Mouse (Mus musculus) limb, embryonic 13.5 days (tissue): Measurements from ENCODE around the gene Pygb. TPM values are rescaled to one million over a fixed set of nuclear protein-coding genes. Genes with fewer than 3 reads are reported as not detected.

ENCODE experiments used
- ATAC-seq: fragments of 200-750 bp; cut with Nextera tagmentation; 2 replicates; pipeline ENCODE4 v1.8.0; 2017; ENCODE audit warnings: low read depth, moderate number of reproducible peaks, moderate TSS enrichment; ENCODE audit not compliant: low FRiP score
- H3K27ac ChIP-seq: fragments of 300-500 bp; sonication (generic); 2 replicates; pipeline ENCODE4 v1.5.1; 2015; ENCODE audit warnings: inconsistent platforms, mild to moderate bottlenecking, moderate library complexity
- H3K27me3 ChIP-seq: fragments of 300-500 bp; sonication (generic); 2 replicates; pipeline ENCODE4 v1.6.1; 2015; ENCODE audit warnings: mild to moderate bottlenecking, inconsistent platforms
- H3K36me3 ChIP-seq: fragments of 300-500 bp; sonication (generic); 2 replicates; pipeline ENCODE4 v1.6.1; 2015; ENCODE audit warnings: inconsistent platforms, mild to moderate bottlenecking, moderate library complexity
- H3K4me1 ChIP-seq: fragments of 300-500 bp; sonication (generic); 2 replicates; pipeline ENCODE4 v1.6.1; 2015; ENCODE audit warnings: inconsistent platforms
- H3K4me2 ChIP-seq: fragments of 300-500 bp; sonication (generic); replicated peaks from 2 replicates; pipeline ENCODE4 v1.6.1; 2015; ENCODE audit warnings: inconsistent platforms, mild to moderate bottlenecking, moderate library complexity
- H3K4me3 ChIP-seq: fragments of 300-500 bp; sonication (generic); 2 replicates; pipeline ENCODE4 v1.5.1; 2015; ENCODE audit warnings: moderate library complexity, mild to moderate bottlenecking, inconsistent platforms
- H3K9ac ChIP-seq: fragments of 300-500 bp; sonication (generic); 2 replicates; pipeline ENCODE4 v1.6.1; 2015; ENCODE audit warnings: mild to moderate bottlenecking, inconsistent platforms
- H3K9me3 ChIP-seq: fragments of 300-500 bp; sonication (generic); 2 replicates; pipeline ENCODE4 v1.6.1; 2016; ENCODE audit warnings: inconsistent platforms
- WGBS: fragments of 180-500 bp; shearing (Covaris S2); methylation state at CpG from one replicate; pipeline ENCODE4 v1.1.7; 2015; 5-methylcytosine and 5-hydroxymethylcytosine counted together
- polyA plus RNA-seq: library from polyadenylated mRNA; unstranded; fragments of >200 nt; fragmentation: Nextera tagmentation; extraction: Ambion mirVana; gene quantifications from 2 replicates; pipeline ENCODE4 v1.2.1, GENCODE M21; 2015

Pygb gene
- polyA plus RNA-seq, 1 experiment from 2014 or later: 107 TPM

GRCm38 (mm10) chr2:150855186-150855585 lies 68.7 kb downstream of the Pygb start:
- Histone ChIP-seq H3K4me1 (no peaks in the 10 kb centered on the region), H3K9ac (no peak overlapping the region), H3K4me2 (no peak overlapping the region), H3K9me3 (no peaks in the 10 kb centered on the region), H3K36me3 (0 out of 2 replicates have a peak, but pooled peaks cover 4% of the 10 kb centered on the region), H3K27me3 (no peaks in the 10 kb centered on the region), H3K27ac (no peak overlapping the region), H3K4me3 (no peak overlapping the region)
- ATAC-seq: no peak

- 80% methylated on average over 9 of the region's 9 CpGs for WGBS
- no peaks in the 10 kb centered on the region for H3K9me3 ChIP-seq
- no peak overlapping the region for H3K9ac ChIP-seq
- H3K4me2 ChIP-seq: no peak overlapping the region
- no peak overlapping the region for H3K27ac ChIP-seq
- H3K27me3 ChIP-seq: no peaks in the 10 kb centered on the region
- ATAC-seq: no peak
- no peaks in the 10 kb centered on the region for H3K36me3 ChIP-seq
- no peaks in the 10 kb centered on the region for H3K4me1 ChIP-seq
- H3K4me3 ChIP-seq: no peak overlapping the region
Observed at GRCm38 (mm10) chr2:150858724-150859487, 72.4 kb downstream of the Pygb start.

GRCm38 (mm10) chr2:150859709-150860470 lies 73.4 kb downstream of the Pygb start:
- WGBS: 81% methylated on average over 11 of the region's 11 CpGs
- H3K36me3 ChIP-seq: no peaks in the 10 kb centered on the region
- no peaks in the 10 kb centered on the region for H3K4me1 ChIP-seq
- H3K9me3 ChIP-seq: no peaks in the 10 kb centered on the region
- no peak overlapping the region for H3K27ac ChIP-seq
- no peak overlapping the region for H3K4me2 ChIP-seq
- no peak for ATAC-seq
- H3K27me3 ChIP-seq: no peaks in the 10 kb centered on the region
- H3K4me3 ChIP-seq: no peak overlapping the region
- H3K9ac ChIP-seq: no peak overlapping the region

- Histone ChIP-seq H3K4me2 (no peak overlapping the region), H3K4me3 (no peak overlapping the region), H3K27me3 (no peaks in the 10 kb centered on the region), H3K9me3 (no peaks in the 10 kb centered on the region), H3K27ac (no peak overlapping the region), H3K9ac (no peak overlapping the region), H3K4me1 (no peaks in the 10 kb centered on the region), H3K36me3 (peaks cover 5% of the 10 kb centered on the region; the same call in 1 of the 2 replicates)
- 86% methylated on average over 2 of the region's 2 CpGs for WGBS
- ATAC-seq: no peak
Observed at GRCm38 (mm10) chr2:150861128-150861527, 74.6 kb downstream of the Pygb start.

- no peak overlapping the region for H3K9ac ChIP-seq
- H3K4me2 ChIP-seq: no peak overlapping the region
- H3K36me3 ChIP-seq: peaks cover 5% of the 10 kb centered on the region; the same call in 1 of the 2 replicates
- H3K9me3 ChIP-seq: no peaks in the 10 kb centered on the region
- no peak overlapping the region for H3K27ac ChIP-seq
- WGBS: 93% methylated on average over 2 of the region's 2 CpGs
- ATAC-seq: no peak
- H3K27me3 ChIP-seq: no peaks in the 10 kb centered on the region
- H3K4me1 ChIP-seq: no peaks in the 10 kb centered on the region
- H3K4me3 ChIP-seq: no peak overlapping the region
Observed at GRCm38 (mm10) chr2:150867021-150867420, 80.5 kb downstream of the Pygb start.

- no peak overlapping the region for H3K9ac ChIP-seq
- ATAC-seq: no peak
- H3K4me2 ChIP-seq: no peak overlapping the region
- H3K27me3 ChIP-seq: no peaks in the 10 kb centered on the region
- no peaks in the 10 kb centered on the region for H3K4me1 ChIP-seq
- H3K9me3 ChIP-seq: no peaks in the 10 kb centered on the region
- H3K4me3 ChIP-seq: no peak overlapping the region
- H3K27ac ChIP-seq: no peak overlapping the region
- 94% methylated on average over 1 of the region's 1 CpGs for WGBS
- peaks cover 5% of the 10 kb centered on the region; the same call in 1 of the 2 replicates for H3K36me3 ChIP-seq
Observed at GRCm38 (mm10) chr2:150869446-150869845, 82.9 kb downstream of the Pygb start.

GRCm38 (mm10) chr2:150874508-150874907 lies 88.0 kb downstream of the Pygb start:
- no peak for ATAC-seq
- no peaks in the 10 kb centered on the region for H3K4me1 ChIP-seq
- no peak overlapping the region for H3K4me2 ChIP-seq
- H3K4me3 ChIP-seq: no peak overlapping the region
- no peak overlapping the region for H3K27ac ChIP-seq
- peaks cover 3% of the 10 kb centered on the region; the same call in 1 of the 2 replicates for H3K36me3 ChIP-seq
- no peaks in the 10 kb centered on the region for H3K27me3 ChIP-seq
- 84% methylated on average over 1 of the region's 1 CpGs for WGBS
- H3K9me3 ChIP-seq: no peaks in the 10 kb centered on the region
- H3K9ac ChIP-seq: no peak overlapping the region

GRCm38 (mm10) chr2:150875226-150875625 lies 88.7 kb downstream of the Pygb start:
- no peak overlapping the region for H3K9ac ChIP-seq
- H3K27me3 ChIP-seq: no peaks in the 10 kb centered on the region
- H3K36me3 ChIP-seq: peaks cover 3% of the 10 kb centered on the region; the same call in 1 of the 2 replicates
- no peaks in the 10 kb centered on the region for H3K4me1 ChIP-seq
- H3K27ac ChIP-seq: no peak overlapping the region
- no peak overlapping the region for H3K4me2 ChIP-seq
- H3K9me3 ChIP-seq: no peaks in the 10 kb centered on the region
- 98% methylated on average over 1 of the region's 1 CpGs for WGBS
- ATAC-seq: no peak
- H3K4me3 ChIP-seq: no peak overlapping the region

- Histone ChIP-seq H3K4me1 (no peaks in the 10 kb centered on the region), H3K4me3 (no peak overlapping the region), H3K36me3 (peaks cover 3% of the 10 kb centered on the region; the same call in 1 of the 2 replicates), H3K9ac (no peak overlapping the region), H3K9me3 (no peaks in the 10 kb centered on the region), H3K4me2 (no peak overlapping the region), H3K27ac (no peak overlapping the region), H3K27me3 (no peaks in the 10 kb centered on the region)
- no peak for ATAC-seq
- WGBS: 90% methylated on average over 4 of the region's 4 CpGs
Observed at GRCm38 (mm10) chr2:150877561-150877960, 91.0 kb downstream of the Pygb start.

Other genes starting within 250 kb of the Pygb start
- gene Cst7, start 216.3 kb upstream of the Pygb start, polyA plus RNA-seq: 0.45 and 1.0 TPM in 2 replicates
- 28.4 and 30.9 TPM in 2 replicates for gene Apmap, start 178.2 kb upstream of the Pygb start, polyA plus RNA-seq
- gene Acss1, start 118.2 kb upstream of the Pygb start, polyA plus RNA-seq: 4.1 and 4.5 TPM in 2 replicates
- 0.04 TPM in 1 of 2 replicates, not detected in the other for gene Vsx1, start 97.4 kb upstream of the Pygb start, polyA plus RNA-seq
- gene Entpd6, start 37.7 kb upstream of the Pygb start, polyA plus RNA-seq: 29.3 and 29.9 TPM in 2 replicates
- 68.1 and 75.6 TPM in 2 replicates for gene Abhd12, start 118.0 kb downstream of the Pygb start, polyA plus RNA-seq
- gene Gins1, start 118.7 kb downstream of the Pygb start, polyA plus RNA-seq: 49.7 and 55.3 TPM in 2 replicates